Mouse (Mus musculus): ENCODE results near the gene Otub2.

DNA sequence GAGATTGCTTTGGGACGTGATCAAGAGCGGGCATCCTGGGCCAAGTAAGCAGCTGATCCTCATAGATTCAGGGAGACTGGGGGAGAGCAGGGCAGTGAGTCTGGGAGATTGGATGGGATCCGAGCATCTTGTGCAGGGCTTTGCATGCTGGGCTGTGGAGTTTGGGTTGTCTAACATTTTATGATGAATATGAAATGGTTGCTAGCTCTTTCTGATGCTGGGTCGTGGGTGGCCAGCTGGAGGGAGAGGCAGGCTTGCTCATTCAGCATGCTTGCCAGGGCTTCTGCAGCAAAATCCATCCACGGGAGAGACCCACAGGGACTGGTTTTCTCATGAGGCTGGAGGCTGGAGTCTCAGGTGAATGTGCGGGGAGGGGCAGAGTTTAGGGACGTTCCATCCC is 2.6 kb downstream of the Otub2 start:
- TF ChIP-seq CTCF (IDR thresholded peaks at IDR 0.05; ENCODE audit: borderline replicate concordance, control insufficient read depth, extremely low read depth, insufficient read depth, low read length, poor library complexity) (no peak), POLR2A (IDR thresholded peaks at IDR 0.05; ENCODE audit: control insufficient read depth, extremely low read depth, insufficient read depth, low read length, poor library complexity) (no peak)
